Comparison of ENCODE assay signal across 7 mouse cellular contexts in genomic region chr13:45507274-45508229, GRCm38 (mm10). TPM values are rescaled to one million over a fixed set of nuclear protein-coding genes. Genes with fewer than 3 reads are reported as not detected.
DNase-seq lines count a peak whose midpoint lies in the region; ATAC-seq lines count a peak whose summit lies in the region.

Gene Gmpr (plus strand): TSS chr13:45507444.

- H3K36me3 ChIP-seq in limb, embryonic 11.5 days (ENCODE audit: control insufficient read depth, insufficient read depth, low read length): no peaks in the 10 kb centered on the region
- no peaks in the 10 kb centered on the region for H3K36me3 ChIP-seq in midbrain, embryonic 13.5 days

- H3K27ac ChIP-seq in limb, embryonic 11.5 days (replicated peaks; ENCODE audit: low read depth, low read length): no peak within 1 kb of the TSS
- H3K27ac ChIP-seq in midbrain, embryonic 13.5 days: peak within 1 kb of the TSS; percentile 30

- peak; percentile 80 for ATAC-seq in limb, embryonic 11.5 days (ENCODE audit: insufficient number of reproducible peaks, low FRiP score, low TSS enrichment, low read depth)
- peak; percentile 91 for ATAC-seq in midbrain, embryonic 13.5 days

- peak within 1 kb of the TSS; percentile 34 for H3K4me3 ChIP-seq in limb, embryonic 11.5 days (ENCODE audit: low read depth, low read length)
- H3K4me3 ChIP-seq in midbrain, embryonic 13.5 days (replicated peaks): peak within 1 kb of the TSS; percentile 56

- under 1% methylated on average over 61 of the region's 63 CpGs for WGBS in limb, embryonic 11.5 days
- WGBS in midbrain, embryonic 13.5 days: under 1% methylated on average over 63 of the region's 63 CpGs

- H3K4me1 ChIP-seq in limb, embryonic 11.5 days (ENCODE audit: control insufficient read depth, insufficient read depth, low read length): peaks cover 7% of the 10 kb centered on the region
- H3K4me1 ChIP-seq in midbrain, embryonic 13.5 days (replicated peaks): peaks cover 15% of the 10 kb centered on the region

- no peaks in the 10 kb centered on the region for H3K9me3 ChIP-seq in limb, embryonic 11.5 days (ENCODE audit: control insufficient read depth, low read length)
- H3K9me3 ChIP-seq in midbrain, embryonic 13.5 days: no peaks in the 10 kb centered on the region

- H3K9ac ChIP-seq in limb, embryonic 11.5 days (ENCODE audit: low read length): peak within 1 kb of the TSS; percentile 42
- peak within 1 kb of the TSS; percentile 68 for H3K9ac ChIP-seq in midbrain, embryonic 13.5 days (replicated peaks)

- peak; percentile 83 for DNase-seq in adrenal gland, postnatal 25 days
- DNase-seq in embryo, embryonic 10.5 days (ENCODE audit: low spot score): peak; percentile 83
- no peak for DNase-seq in gonadal fat pad, adult 2 months (ENCODE audit: low read depth)
- DNase-seq in kidney, adult 11 months: peak; percentile 85
- peak; percentile 79 for DNase-seq in limb, embryonic 11.5 days (ENCODE audit: low spot score)
- DNase-seq in spleen, postnatal 14 days (ENCODE audit: low spot score in 2 of 2): peak; percentile 52 to 60

- H3K4me2 ChIP-seq in limb, embryonic 11.5 days (ENCODE audit: low read depth, severe bottlenecking): peak within 1 kb of the TSS; percentile 61
- H3K4me2 ChIP-seq in midbrain, embryonic 13.5 days (replicated peaks): peak within 1 kb of the TSS; percentile 91

- H3K27me3 ChIP-seq in limb, embryonic 11.5 days (ENCODE audit: control insufficient read depth, insufficient read depth, low read length): no peaks in the 10 kb centered on the region
- peaks cover 20% of the 10 kb centered on the region; the same call in 1 of the 2 replicates for H3K27me3 ChIP-seq in midbrain, embryonic 13.5 days

RNA-seq across cellular contexts. Expression of gene Gmpr, which starts in this region (rescaled TPM):
- total RNA-seq in adrenal gland, postnatal 25 days (2021): 26.6 and 29.0 TPM in 2 replicates
- polyA plus RNA-seq in gonadal fat pad, adult 2 months (2012; rRNA removed): 13.6 and 16.9 TPM in 2 replicates
- 19.9 and 23.6 TPM in 2 replicates for polyA plus RNA-seq in limb, embryonic 11.5 days (2014; fragmentation: Nextera tagmentation; extraction: Ambion mirVana)
- 19.0 and 20.4 TPM in 2 replicates for polyA plus RNA-seq in midbrain, embryonic 13.5 days (2015; fragmentation: Nextera tagmentation; extraction: Ambion mirVana)
